Comparison of ENCODE assay signal across 26 mouse cellular contexts in genomic region chr9:9854791-9855190, GRCm38 (mm10).
"Had no signal": no experiment of that assay in that cellular context is flagged by ENCODE, and none has a peak within 500 bp of the region (broad histone marks: within the 10 kb centered on the region; RNA-seq: fewer than 3 reads in every experiment).

No protein-coding gene starts in this region.

- H3K27ac ChIP-seq: gastrocnemius, adult 2 months; heart, embryonic 10.5 days; hindbrain, embryonic 12.5 days; hindbrain, embryonic 15.5 days; hindbrain, postnatal 0 days; kidney, embryonic 15.5 days; kidney, postnatal 0 days; limb, embryonic 10.5 days; limb, embryonic 12.5 days; liver, embryonic 13.5 days; liver, embryonic 15.5 days had no signal

- H3K27me3 ChIP-seq: heart, embryonic 12.5 days; hindbrain, embryonic 12.5 days; hindbrain, embryonic 15.5 days; kidney, embryonic 15.5 days; limb, embryonic 12.5 days; liver, embryonic 13.5 days; liver, embryonic 15.5 days had no signal

- H3K36me3 ChIP-seq: heart, embryonic 10.5 days; heart, embryonic 12.5 days; hindbrain, embryonic 12.5 days; hindbrain, embryonic 15.5 days; kidney, embryonic 15.5 days; limb, embryonic 10.5 days; limb, embryonic 12.5 days; liver, embryonic 13.5 days; liver, embryonic 15.5 days had no signal

- ATAC-seq: hindbrain, postnatal 0 days; intestine, embryonic 16.5 days had no signal

- H3K4me1 ChIP-seq: heart, embryonic 10.5 days; heart, embryonic 12.5 days; hindbrain, embryonic 12.5 days; hindbrain, embryonic 15.5 days; kidney, embryonic 15.5 days; limb, embryonic 10.5 days; limb, embryonic 12.5 days; liver, embryonic 13.5 days; liver, embryonic 15.5 days had no signal

- H3K9me3 ChIP-seq: heart, embryonic 10.5 days; heart, embryonic 12.5 days; hindbrain, embryonic 12.5 days; hindbrain, embryonic 15.5 days; kidney, embryonic 15.5 days; limb, embryonic 10.5 days; limb, embryonic 12.5 days; liver, embryonic 13.5 days; liver, embryonic 15.5 days had no signal

- H3K4me2 ChIP-seq: heart, embryonic 12.5 days; hindbrain, embryonic 12.5 days; hindbrain, embryonic 15.5 days; kidney, embryonic 15.5 days; limb, embryonic 12.5 days; liver, embryonic 11.5 days; liver, embryonic 13.5 days; liver, embryonic 15.5 days had no signal

- H3K4me3 ChIP-seq: gastrocnemius, adult 2 months; heart, embryonic 10.5 days; heart, embryonic 12.5 days; hindbrain, embryonic 12.5 days; hindbrain, embryonic 15.5 days; kidney, embryonic 15.5 days; limb, embryonic 10.5 days; limb, embryonic 12.5 days; liver, embryonic 13.5 days; liver, embryonic 15.5 days had no signal

- H3K9ac ChIP-seq: heart, embryonic 12.5 days; hindbrain, embryonic 12.5 days; hindbrain, embryonic 15.5 days; kidney, embryonic 15.5 days; limb, embryonic 12.5 days; liver, embryonic 13.5 days; liver, embryonic 15.5 days had no signal

- DNase-seq: gastrocnemius, adult 2 months; gastrocnemius, postnatal 10 days; gastrocnemius, postnatal 25 days; heart, adult 18-20 months; heart, postnatal 10 days; kidney, adult 11 months; kidney, adult 2 months; kidney, adult 9 months; kidney, postnatal 14 days; kidney, postnatal 36 days; layer of hippocampus, adult 9-11 months; layer of hippocampus, postnatal 36 days; liver; liver, embryonic 13.5 days had no signal
